Mouse (Mus musculus): Measurements from ENCODE around the gene Ppp4r2. TPM values are rescaled to one million over a fixed set of nuclear protein-coding genes. Genes with fewer than 3 reads are reported as not detected.
A peak's percentile ranks its signal among the peaks of the same experiment; 100 is the strongest.
"Not testable (repeated sequence)": the region's sequence is repeated elsewhere in the genome, so short reads cannot be mapped to it uniquely, and the experiment has no call there.

Ppp4r2 gene
- polyA plus RNA-seq, 1 experiment from 2014 or later: 15.1 TPM

GRCm38 (mm10) chr6:100833811-100834481 is 524 bp downstream of the Ppp4r2 start:
- Histone ChIP-seq H3K4me1 (replicated peaks) (peaks cover 38% of the 10 kb centered on the region), H3K36me3 (peaks cover 29% of the 10 kb centered on the region), H3K4me2 (peak overlapping the region; percentile 60), H3K9ac (peak overlapping the region; percentile 83), H3K4me3 (peak overlapping the region; percentile 93), H3K27me3 (no peaks in the 10 kb centered on the region), H3K27ac (replicated peaks) (peak overlapping the region; percentile 92), H3K9me3 (no peaks in the 10 kb centered on the region)
- peak; percentile 91 for ATAC-seq (ENCODE audit: low FRiP score, low read depth)
- 0% methylated on average over 45 of the region's 72 CpGs for WGBS

- ATAC-seq (ENCODE audit: low FRiP score, low read depth): no peak
- H3K4me3 ChIP-seq: peak overlapping the region; percentile 93
- H3K36me3 ChIP-seq: peaks cover 33% of the 10 kb centered on the region
- H3K4me2 ChIP-seq: peak overlapping the region; percentile 60
- peak overlapping the region; percentile 92 for H3K27ac ChIP-seq (replicated peaks)
- H3K9me3 ChIP-seq: no peaks in the 10 kb centered on the region
- H3K4me1 ChIP-seq (replicated peaks): peaks cover 42% of the 10 kb centered on the region
- WGBS: 34% methylated on average over 9 of the region's 9 CpGs
- peak overlapping the region; percentile 83 for H3K9ac ChIP-seq
- no peaks in the 10 kb centered on the region for H3K27me3 ChIP-seq
Observed at GRCm38 (mm10) chr6:100834489-100835160, 1.2 kb downstream of the Ppp4r2 start.

GRCm38 (mm10) chr6:100845058-100845457 is 11.6 kb downstream of the Ppp4r2 start:
- no peaks in the 10 kb centered on the region for H3K9me3 ChIP-seq
- H3K4me3 ChIP-seq: no peak overlapping the region
- H3K9ac ChIP-seq: no peak overlapping the region
- peaks cover 7% of the 10 kb centered on the region; the same call in 1 of the 2 replicates for H3K4me1 ChIP-seq (replicated peaks)
- H3K27me3 ChIP-seq: no peaks in the 10 kb centered on the region
- H3K36me3 ChIP-seq: peaks cover 29% of the 10 kb centered on the region
- ATAC-seq (ENCODE audit: low FRiP score, low read depth): no peak
- WGBS: 98% methylated on average over 4 of the region's 4 CpGs
- H3K4me2 ChIP-seq: no peak overlapping the region
- H3K27ac ChIP-seq (replicated peaks): no peak overlapping the region

- WGBS: 89% methylated on average over 5 of the region's 5 CpGs
- Histone ChIP-seq H3K36me3 (peaks cover 8% of the 10 kb centered on the region), H3K4me3 (no peak overlapping the region), H3K27me3 (no peaks in the 10 kb centered on the region), H3K9me3 (no peaks in the 10 kb centered on the region), H3K27ac (replicated peaks) (no peak overlapping the region), H3K4me1 (replicated peaks) (peaks cover 7% of the 10 kb centered on the region; the same call in 1 of the 2 replicates), H3K9ac (no peak overlapping the region), H3K4me2 (no peak overlapping the region)
- no peak for ATAC-seq (ENCODE audit: low FRiP score, low read depth)
Observed at GRCm38 (mm10) chr6:100847264-100847663, 13.8 kb downstream of the Ppp4r2 start.

GRCm38 (mm10) chr6:100848682-100849375 is 15.4 kb downstream of the Ppp4r2 start:
- 91% methylated on average over 9 of the region's 9 CpGs for WGBS
- H3K27ac ChIP-seq (replicated peaks): no peak overlapping the region
- H3K27me3 ChIP-seq: no peaks in the 10 kb centered on the region
- no peak overlapping the region for H3K4me2 ChIP-seq
- no peaks in the 10 kb centered on the region for H3K9me3 ChIP-seq
- peaks cover 7% of the 10 kb centered on the region; the same call in 1 of the 2 replicates for H3K4me1 ChIP-seq (replicated peaks)
- ATAC-seq (ENCODE audit: low FRiP score, low read depth): no peak
- H3K9ac ChIP-seq: no peak overlapping the region
- H3K4me3 ChIP-seq: no peak overlapping the region
- H3K36me3 ChIP-seq: peaks cover 8% of the 10 kb centered on the region

- no peaks in the 10 kb centered on the region for H3K27me3 ChIP-seq
- no peak overlapping the region for H3K27ac ChIP-seq (replicated peaks)
- 94% methylated on average over 9 of the region's 9 CpGs for WGBS
- no peak for ATAC-seq (ENCODE audit: low FRiP score, low read depth)
- no peaks in the 10 kb centered on the region for H3K9me3 ChIP-seq
- H3K36me3 ChIP-seq: peaks cover 5% of the 10 kb centered on the region
- no peak overlapping the region for H3K4me2 ChIP-seq
- no peak overlapping the region for H3K4me3 ChIP-seq
- H3K9ac ChIP-seq: no peak overlapping the region
- H3K4me1 ChIP-seq (replicated peaks): peaks cover 7% of the 10 kb centered on the region; the same call in 1 of the 2 replicates
Observed at GRCm38 (mm10) chr6:100850671-100851081, 17.3 kb downstream of the Ppp4r2 start.

- Histone ChIP-seq H3K27ac (replicated peaks) (no peak overlapping the region), H3K9ac (no peak overlapping the region), H3K4me2 (no peak overlapping the region), H3K9me3 (no peaks in the 10 kb centered on the region), H3K4me1 (replicated peaks) (peaks cover 7% of the 10 kb centered on the region; the same call in 1 of the 2 replicates), H3K27me3 (no peaks in the 10 kb centered on the region), H3K4me3 (no peak overlapping the region), H3K36me3 (peaks cover 4% of the 10 kb centered on the region; the same call in 1 of the 2 replicates)
- ATAC-seq (ENCODE audit: low FRiP score, low read depth): no peak
- WGBS: 92% methylated on average over 5 of the region's 5 CpGs
Observed at GRCm38 (mm10) chr6:100851083-100851482, 17.7 kb downstream of the Ppp4r2 start.

GRCm38 (mm10) chr6:100865321-100865720 is 31.9 kb downstream of the Ppp4r2 start:
- H3K4me3 ChIP-seq: no peak overlapping the region

GRCm38 (mm10) chr6:100865788-100866187 is 32.4 kb downstream of the Ppp4r2 start:
- 57% methylated on average over 3 of the region's 5 CpGs for WGBS
- H3K4me3 ChIP-seq; ATAC-seq (ENCODE audit: low FRiP score, low read depth); H3K4me1 ChIP-seq (replicated peaks); H3K27me3 ChIP-seq; H3K4me2 ChIP-seq; H3K9ac ChIP-seq; H3K27ac ChIP-seq (replicated peaks); H3K9me3 ChIP-seq: not testable (repeated sequence)
- peaks cover 18% of the 10 kb centered on the region for H3K36me3 ChIP-seq

More at GRCm38 (mm10) chr6:100865321-100865720, 31.9 kb downstream of the Ppp4r2 start:
- WGBS: 90% methylated on average over 6 of the region's 6 CpGs
- Histone ChIP-seq H3K9me3 (no peaks in the 10 kb centered on the region), H3K4me2 (no peak overlapping the region), H3K4me1 (replicated peaks) (0 out of 2 replicates have a peak, but pooled peaks cover 3% of the 10 kb centered on the region), H3K9ac (no peak overlapping the region), H3K27ac (replicated peaks) (no peak overlapping the region), H3K27me3 (no peaks in the 10 kb centered on the region), H3K36me3 (peaks cover 18% of the 10 kb centered on the region)
- no peak for ATAC-seq (ENCODE audit: low FRiP score, low read depth)

GRCm38 (mm10) chr6:100866246-100866645 is 32.8 kb downstream of the Ppp4r2 start:
- not testable (repeated sequence) for H3K4me3 ChIP-seq; H3K4me2 ChIP-seq; H3K27me3 ChIP-seq; H3K9me3 ChIP-seq; H3K27ac ChIP-seq (replicated peaks); ATAC-seq (ENCODE audit: low FRiP score, low read depth); H3K4me1 ChIP-seq (replicated peaks); H3K9ac ChIP-seq
- peaks cover 18% of the 10 kb centered on the region for H3K36me3 ChIP-seq
- WGBS: 86% methylated on average over 5 of the region's 5 CpGs

- 44% methylated on average over 5 of the region's 5 CpGs for WGBS
- no peak overlapping the region for H3K9ac ChIP-seq
- H3K27me3 ChIP-seq: no peaks in the 10 kb centered on the region
- H3K4me1 ChIP-seq (replicated peaks): no peaks in the 10 kb centered on the region
- H3K27ac ChIP-seq (replicated peaks): no peak overlapping the region
- no peak overlapping the region for H3K4me3 ChIP-seq
- no peak for ATAC-seq (ENCODE audit: low FRiP score, low read depth)
- H3K36me3 ChIP-seq: peaks cover 10% of the 10 kb centered on the region
- H3K9me3 ChIP-seq: no peaks in the 10 kb centered on the region
- H3K4me2 ChIP-seq: no peak overlapping the region
Observed at GRCm38 (mm10) chr6:100868863-100869262, 35.4 kb downstream of the Ppp4r2 start.

- Histone ChIP-seq H3K4me2 (no peak overlapping the region), H3K4me1 (replicated peaks) (no peaks in the 10 kb centered on the region), H3K27me3 (no peaks in the 10 kb centered on the region), H3K4me3 (no peak overlapping the region), H3K9me3 (no peaks in the 10 kb centered on the region), H3K36me3 (peaks cover 6% of the 10 kb centered on the region; the same call in 1 of the 2 replicates), H3K9ac (no peak overlapping the region), H3K27ac (replicated peaks) (no peak overlapping the region)
- WGBS: 88% methylated on average over 9 of the region's 9 CpGs
- 0 out of 2 replicates have a peak, but pooled peaks have one; percentile 45 for ATAC-seq (ENCODE audit: low FRiP score, low read depth)
Observed at GRCm38 (mm10) chr6:100869909-100870308, 36.5 kb downstream of the Ppp4r2 start.

Measured in hindbrain, embryonic 15.5 days (tissue).